Mouse (Mus musculus) gastrocnemius, postnatal 10 days (tissue): ENCODE results near the gene Slc22a13. TPM values are rescaled to one million over a fixed set of nuclear protein-coding genes. Genes with fewer than 3 reads are reported as not detected.
"Not testable (repeated sequence)": the region's sequence is repeated elsewhere in the genome, so short reads cannot be mapped to it uniquely, and the experiment has no call there.

ENCODE experiments used
- DNase-seq: peaks from one replicate; pipeline ENCODE4 v3.0.0; 2021; ENCODE audit warnings: mixed read lengths
- long read RNA-seq, 2 experiments: library from polyadenylated mRNA; stranded (forward); transcript quantifications; one replicate each; pipeline ENCODE4 v2.0.0; 2021
- total RNA-seq, 2 experiments: library from RNA; stranded (reverse); gene quantifications; 2 replicates each; pipeline ENCODE4 v1.2.3; 2021

Slc22a13 gene
- not detected for total RNA-seq
- long read RNA-seq, experiment 1 = 0 reads
- long read RNA-seq, experiment 2 = 0 reads

DNA sequence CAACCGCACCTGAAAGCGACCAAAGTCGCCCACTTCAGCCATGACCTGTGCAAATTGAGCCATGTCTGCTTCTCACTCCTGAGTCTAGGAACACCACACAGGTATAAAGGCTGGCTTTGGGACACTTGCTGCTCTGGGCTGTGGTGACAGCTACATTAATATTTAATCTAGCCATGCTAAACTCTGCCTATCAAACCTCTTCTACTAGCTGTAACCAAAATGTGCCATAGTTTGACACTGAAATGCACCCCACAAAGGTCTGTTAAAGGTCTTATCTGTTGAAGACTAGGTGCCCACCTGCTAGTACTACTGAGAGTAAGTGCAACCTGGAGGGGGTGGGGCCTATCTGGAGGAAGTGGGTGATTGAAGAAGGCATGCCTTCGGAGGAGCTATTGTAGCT lies at the start of gene Slc22a13:
Gene Slc22a13, minus strand, starts transcription at position 101 of the 400 bp plus-strand sequence.
- DNase-seq = no peak

DNA sequence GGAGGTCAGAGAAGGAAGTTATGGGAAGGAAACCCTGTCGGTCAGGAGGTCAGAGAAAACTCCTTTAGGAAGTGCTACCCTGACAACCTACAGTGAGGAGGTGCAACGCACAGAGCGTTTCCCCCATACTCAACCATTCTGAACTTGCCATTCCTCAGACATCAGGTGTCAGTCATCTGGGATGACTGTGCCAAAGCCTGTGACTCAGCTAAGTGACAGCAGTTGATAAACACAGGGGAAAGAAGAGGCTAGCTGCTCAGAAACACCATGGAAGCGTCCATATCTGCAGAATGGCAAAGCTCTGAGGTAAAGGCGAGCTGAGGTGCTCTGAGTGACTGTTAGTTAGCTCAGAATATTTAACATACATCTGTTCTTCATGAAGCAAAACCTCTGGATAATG lies 49.2 kb upstream of the Slc22a13 start:
- DNase-seq = no peak

DNA sequence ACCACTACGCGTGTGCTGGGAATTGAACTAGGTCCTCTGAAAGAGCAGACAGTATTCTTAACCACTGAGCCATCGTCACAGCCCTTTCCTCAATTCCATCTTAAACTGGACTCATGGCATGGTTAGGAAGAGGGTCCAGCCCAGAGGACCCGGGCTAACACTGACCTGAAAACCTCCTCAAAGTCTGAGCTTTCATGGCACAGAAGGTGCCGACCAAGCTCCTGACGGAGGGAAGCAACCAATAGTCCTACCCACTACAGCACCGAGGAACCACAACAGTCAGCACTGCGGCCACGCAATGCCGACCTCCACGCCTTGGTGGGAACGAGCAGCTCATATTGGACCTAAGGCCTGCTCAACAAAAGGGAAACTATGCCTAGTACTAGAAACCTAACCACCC lies 47.3 kb upstream of the Slc22a13 start:
- DNase-seq = no peak

DNA sequence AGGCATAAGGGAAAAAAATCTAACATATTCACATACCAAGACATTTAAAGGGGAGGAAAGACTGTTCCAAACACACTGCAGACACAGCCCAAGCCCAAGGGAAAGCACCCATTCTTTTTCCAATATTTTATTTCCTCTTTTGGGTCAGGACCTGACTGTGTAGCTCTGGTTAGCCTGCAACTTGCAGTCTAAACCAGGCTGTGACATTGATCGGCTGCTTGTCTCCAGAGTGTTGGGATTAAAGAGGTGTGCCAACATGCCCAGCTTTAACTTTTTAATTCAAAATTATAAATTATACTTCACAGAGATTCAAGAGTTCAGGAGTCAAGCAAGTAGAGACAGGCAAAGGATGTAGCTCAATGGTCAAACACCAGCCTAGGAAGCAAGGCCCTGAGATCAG lies 46.2 kb upstream of the Slc22a13 start:
- DNase-seq = no peak

DNA sequence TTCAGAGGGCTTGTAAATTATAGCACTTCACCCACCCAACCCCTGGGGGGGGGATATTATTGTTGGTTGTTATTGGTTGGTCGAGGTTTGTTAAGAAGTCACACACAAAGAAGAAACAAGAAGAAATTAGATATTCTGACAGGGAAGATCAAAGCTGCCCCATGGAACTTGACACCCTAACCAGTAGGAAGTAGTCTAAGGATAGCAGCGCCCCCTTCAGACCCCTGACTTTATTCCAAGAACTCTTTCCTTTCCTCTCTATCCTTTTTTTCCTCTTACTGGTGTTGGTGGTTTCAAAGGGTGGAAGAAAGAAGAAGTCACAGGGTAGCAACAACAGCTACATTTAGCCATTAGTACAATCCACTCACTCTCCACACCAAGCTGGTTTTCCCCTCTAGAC lies 45.3 kb upstream of the Slc22a13 start:
- no peak for DNase-seq

DNA sequence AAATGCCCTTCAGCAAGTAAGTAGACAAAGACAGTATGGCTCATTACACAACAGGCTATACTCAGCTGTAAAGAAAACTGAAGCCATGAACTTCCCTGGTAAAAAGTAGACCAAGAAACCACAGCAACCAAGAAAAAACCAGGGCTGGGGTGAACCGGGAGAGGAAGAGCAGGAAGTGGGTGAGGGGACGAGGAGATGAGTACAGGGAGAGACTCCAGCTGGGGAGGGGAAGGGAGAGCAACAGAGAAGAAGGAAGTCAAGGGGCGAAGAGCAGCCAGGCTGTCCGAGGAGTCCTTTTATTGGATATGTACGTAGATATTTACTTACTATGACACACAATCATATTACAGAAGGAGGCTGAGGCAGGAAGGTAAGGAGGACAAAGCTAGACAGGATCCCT lies 39.1 kb upstream of the Slc22a13 start:
- no peak for DNase-seq

DNA sequence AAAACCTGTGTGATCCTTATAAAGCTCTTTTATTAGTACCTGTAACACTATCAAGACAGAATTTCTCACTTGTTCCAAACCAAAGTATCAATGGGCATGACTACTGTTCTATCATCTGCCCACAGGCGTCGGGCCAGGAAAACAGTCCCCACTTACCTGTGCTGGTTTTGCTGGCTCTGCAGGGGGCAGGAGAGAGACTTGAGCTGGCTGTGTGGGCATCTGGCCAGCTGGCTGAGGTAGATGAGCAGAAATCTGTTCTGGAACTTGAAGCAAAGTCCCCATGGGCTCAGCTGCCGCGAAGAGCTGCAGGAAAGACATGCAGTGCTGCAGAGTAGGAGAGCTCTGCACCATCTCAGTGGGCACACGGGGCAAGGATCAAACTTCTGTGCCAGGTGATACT lies 37.9 kb upstream of the Slc22a13 start:
- DNase-seq = peak; percentile 41

DNA sequence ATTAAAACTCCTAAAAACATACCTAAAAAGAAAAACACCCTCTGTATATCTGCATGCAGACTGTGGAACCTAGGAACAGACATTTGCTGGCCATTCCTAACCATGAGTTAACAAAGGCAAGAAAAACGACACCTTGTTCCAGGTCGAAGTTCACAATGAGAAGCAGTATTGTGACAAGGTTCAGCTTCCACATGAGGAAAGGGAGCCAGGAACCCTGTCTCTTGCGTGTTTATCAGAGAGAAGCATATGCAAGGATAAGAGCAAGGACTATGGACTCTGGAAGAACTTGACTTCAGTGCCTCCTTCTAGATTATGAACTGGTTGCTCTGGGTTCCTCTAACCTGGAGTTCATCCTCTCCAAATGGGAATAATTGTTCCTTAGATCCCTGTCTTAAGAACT lies 35.1 kb upstream of the Slc22a13 start:
- no peak for DNase-seq

DNA sequence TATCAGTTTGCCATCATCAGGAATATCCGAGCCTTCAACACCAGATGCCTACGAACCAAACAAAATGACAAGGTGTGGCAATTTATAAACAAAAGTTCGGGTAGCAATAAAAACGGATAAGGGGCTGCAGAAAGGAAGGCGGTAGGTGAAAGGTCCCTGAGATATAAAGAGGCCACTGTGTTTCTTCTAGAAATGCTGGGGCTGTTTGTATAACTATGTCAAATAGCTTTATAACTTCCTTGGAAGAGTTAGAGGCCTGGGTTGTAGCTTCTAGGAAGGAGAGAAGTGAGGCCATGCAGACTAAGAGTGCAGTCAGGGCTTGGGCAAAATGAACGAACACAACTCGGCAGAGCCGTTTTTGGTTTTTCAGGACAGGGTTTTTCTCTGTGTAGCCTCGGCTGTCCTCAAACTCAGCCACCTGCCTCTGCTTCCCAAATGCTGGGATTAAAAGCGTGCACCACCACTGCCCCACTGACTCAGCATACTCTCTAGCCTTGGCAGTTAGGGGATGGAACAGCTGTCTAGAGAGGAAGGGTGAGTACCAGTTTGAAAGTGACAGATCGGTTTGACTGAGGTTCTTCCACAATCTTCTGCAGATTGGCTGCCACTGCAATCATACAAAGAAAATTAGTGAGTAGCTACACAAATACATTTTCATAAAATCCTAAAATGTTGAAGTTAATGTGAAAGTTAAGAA lies 32.4 kb upstream of the Slc22a13 start:
- no peak for DNase-seq

DNA sequence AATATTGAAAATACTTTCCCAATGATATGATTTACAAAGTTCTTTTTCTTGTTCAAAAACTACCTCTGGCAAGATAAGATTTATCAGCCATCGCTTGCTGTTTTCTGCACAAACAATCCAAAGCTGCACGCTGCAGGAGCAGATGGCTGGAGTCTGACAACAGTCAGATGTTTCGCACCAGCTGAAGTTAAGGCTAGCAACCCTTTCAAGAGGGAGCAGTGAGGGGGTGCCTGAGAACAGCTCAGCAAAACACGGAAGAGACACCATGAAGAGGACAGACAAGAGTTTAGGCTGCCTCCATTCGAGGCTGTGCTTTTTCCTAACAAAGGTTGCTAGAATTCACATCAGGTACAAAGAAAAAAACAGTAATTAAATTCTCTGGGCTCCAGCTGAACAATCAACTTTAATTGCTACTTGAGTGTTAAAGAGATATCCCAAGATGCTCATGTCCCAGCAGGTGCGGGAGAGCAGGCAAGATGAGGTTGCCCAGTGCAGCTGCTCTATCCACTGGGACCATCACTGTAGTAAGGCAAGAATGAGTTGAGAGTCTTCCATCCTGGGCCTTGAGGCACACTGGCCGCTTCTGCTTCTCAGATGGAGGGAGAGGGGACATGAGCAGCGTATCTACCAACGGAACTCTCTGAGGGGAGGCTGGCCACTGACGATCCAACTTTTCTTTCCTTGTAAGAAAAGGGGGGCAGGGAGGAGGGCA lies 31.5 kb upstream of the Slc22a13 start:
- DNase-seq = no peak

DNA sequence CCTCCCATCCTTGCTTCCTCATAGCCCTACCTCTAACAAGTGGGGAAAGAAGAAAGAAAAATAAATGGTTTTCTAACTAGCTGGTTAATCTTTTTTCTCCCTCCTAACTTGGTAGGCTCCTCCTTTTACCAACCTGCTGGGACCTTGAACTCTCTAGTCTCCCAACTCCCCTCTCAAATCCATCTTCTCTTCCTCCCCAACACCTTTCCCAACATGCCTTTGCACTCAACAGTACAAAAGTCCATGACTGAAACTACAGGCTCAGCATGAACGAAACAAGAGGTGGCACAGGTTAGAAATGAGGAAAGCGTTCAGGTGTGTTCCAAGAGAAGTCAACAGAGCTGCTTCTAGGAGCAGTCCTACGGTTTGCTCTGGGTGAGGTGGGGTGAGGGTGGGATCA lies 30.4 kb upstream of the Slc22a13 start:
- no peak for DNase-seq

DNA sequence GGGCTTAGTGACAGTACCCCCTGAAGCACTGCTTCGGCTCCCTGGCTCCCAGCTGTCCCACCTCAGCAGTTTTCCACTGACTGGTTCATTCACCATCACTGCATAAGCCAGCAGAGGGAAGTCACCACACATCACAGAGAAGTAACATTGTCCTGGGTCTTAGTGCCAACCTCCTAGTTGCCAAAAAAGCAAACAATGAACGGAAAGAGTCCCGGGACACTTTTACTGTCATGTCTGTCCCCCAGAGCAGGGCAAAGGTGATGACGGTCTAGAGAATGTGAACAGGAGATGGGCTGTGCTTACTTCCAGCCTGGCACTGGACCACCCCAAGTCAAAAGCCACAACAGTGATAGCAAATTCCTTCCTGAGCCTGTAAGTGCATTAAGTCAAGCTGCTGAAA lies 29.9 kb upstream of the Slc22a13 start:
- no peak for DNase-seq

DNA sequence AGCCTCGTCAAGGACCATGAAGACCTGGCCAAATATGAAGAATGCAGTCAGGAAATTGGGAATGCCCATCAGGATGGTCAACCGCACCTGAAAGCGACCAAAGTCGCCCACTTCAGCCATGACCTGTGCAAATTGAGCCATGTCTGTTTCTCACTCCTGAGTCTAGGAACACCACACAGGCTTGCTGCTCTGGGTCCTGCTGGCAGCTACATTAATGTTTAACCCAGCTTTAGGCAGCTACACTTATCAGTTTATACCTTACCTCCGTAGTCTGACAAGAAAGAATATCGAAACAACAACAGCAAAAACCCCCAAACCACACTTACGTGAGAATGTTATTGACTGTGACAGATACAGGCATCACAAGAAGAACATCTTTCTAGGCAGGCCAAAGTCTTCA lies 22.7 kb upstream of the Slc22a13 start:
- no peak for DNase-seq

DNA sequence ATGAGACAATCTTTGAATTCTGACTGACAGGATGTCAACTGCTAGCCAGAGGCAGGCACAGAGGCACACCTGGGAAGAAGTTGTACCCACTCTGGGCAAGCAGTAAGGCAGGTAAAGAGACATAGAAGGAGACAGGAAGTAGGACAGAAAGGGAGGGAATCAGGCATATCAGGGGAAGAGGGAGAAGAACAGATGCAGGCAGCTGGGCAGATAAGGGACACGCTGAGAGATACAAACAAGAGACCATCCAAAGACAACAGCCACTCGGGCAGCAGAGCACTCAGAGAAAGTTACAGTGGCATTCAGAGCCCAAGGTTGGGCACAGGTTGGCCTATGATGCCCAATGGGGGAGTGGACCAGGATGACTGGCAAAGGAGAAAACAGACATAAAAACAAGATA lies 21.9 kb upstream of the Slc22a13 start:
- no peak for DNase-seq

DNA sequence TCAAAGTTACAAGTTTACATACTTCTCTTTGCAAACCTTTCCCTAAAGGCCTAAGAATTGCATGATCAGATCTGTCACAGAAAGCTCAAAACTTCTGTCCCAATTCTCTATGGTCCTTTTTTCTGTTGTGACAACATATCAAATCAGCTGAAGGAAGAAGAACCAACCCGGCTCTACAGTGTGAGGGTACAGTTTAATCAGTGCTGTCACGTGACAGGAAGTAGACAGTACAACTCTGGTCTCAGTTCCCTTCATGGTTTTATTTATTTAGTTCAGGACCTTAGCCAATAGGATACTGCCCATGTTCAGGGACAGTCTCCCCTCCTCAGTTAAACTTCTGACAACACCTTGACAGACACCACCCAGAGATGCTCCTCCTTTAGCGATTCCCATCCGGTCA lies 11.4 kb upstream of the Slc22a13 start:
- DNase-seq = no peak

DNA sequence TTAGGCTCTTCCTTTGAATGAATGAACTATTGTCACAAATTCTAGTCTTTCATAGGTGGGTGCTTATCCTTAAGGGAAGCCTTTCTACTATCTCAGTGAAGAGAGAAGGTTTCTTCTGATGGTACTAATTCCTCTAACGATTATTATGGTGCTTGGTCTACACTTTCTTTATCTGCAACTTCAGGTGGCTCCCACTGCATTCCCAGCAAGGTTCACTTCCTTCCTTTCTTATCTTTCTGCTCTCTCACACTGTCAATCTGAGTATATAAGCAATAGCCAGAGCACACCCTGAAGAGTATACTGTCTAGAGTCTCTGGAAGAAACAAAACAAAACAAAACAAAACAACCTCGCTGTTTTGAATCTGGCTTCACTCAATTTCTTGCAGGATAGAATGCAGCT lies 10.8 kb upstream of the Slc22a13 start:
- no peak for DNase-seq

DNA sequence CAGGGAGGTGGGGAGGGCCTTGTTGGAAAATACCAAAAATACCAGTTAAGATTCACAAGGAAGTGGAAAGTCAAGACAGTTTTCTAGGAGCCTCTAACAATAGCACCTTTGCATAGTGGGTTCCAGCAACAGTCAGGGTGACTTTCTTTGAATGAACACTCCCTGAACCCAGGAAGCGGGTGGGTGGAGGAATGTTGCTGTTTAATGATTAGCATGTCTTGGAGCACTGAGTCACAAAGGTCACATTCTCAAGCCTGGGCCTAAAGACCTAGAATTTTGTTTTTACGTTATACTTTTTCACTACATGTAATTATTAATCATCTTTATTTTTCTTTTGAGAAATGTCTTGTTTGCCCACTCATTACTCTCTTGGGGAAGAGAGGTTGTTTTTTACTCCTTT lies 6.4 kb upstream of the Slc22a13 start:
- not testable (repeated sequence) for DNase-seq

DNA sequence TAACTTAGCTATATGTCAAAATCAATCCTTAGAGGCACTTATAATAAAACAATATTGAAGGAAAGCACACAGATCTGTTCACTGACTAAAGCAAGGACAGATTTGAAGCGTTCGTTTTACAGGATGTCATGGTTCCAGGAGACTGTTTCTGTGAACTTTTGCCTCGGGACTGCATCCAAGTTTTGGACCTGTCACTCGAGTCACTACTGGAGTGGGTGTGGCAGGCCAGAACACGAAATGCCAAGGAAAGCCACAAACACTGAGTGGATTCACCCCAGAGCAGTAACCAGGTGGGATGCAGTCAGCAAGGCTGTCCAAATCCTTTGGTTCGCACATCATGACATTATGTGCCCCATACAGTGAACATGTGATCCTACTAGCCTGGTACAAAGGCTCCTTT lies 5.7 kb upstream of the Slc22a13 start:
- DNase-seq = no peak

DNA sequence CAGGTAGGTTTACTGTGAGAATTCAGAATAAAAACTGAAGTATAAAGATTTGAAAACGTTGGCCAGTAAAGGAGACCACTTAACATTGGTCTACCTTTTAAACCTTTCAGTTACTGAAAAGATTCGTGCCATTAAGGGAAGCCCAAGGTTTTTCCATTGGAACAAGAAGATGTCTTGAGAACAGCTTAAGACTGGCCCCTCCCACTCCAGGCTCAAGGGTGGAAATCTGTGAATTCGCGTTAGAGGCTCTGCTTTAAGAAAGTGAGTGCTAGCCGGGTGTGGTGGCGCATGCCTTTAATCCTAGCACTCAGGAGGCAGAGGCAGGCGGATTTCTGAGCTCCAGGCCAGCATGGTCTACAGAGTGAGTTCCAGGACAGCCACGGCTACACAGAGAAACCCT lies 4.1 kb upstream of the Slc22a13 start:
- no peak for DNase-seq

DNA sequence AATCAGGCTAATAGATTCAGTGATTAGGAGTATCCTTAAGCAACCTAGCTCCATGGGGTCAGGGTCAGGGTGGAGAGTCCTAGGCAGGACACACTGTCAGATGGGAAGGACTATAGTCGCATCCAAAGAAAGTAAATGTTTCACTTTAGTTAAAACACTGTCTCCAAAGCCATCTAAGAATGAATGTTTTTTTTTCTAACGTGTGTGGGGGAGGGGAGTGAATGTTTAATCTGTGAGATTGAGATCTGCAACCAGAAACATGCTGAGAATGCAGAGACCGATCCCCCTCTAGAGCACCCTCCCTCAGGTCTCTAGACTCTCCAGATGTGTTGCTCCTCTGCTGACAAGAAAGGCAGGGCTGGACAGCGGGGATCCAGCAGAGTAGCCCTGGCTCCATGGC lies 1.8 kb downstream of the Slc22a13 start:
- DNase-seq = no peak

DNA sequence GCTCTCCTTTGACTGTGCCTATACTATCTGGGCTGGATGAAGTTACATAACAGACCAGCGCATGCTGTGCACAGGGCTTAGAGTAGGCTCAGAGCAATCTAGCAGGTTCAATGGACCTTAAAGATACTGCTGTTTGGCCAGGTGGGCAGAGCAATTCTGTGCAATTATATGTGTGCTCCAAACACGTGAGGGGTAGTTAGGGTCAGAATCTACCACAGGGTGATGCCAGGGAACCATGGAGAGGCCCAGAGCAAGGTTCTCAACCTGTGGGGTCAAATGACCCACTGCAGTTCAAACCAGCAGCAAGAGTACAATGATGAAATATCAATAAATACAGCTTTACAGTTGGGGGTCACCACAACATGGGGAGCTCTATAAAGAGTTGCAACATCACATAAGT lies 2.2 kb downstream of the Slc22a13 start:
- no peak for DNase-seq

DNA sequence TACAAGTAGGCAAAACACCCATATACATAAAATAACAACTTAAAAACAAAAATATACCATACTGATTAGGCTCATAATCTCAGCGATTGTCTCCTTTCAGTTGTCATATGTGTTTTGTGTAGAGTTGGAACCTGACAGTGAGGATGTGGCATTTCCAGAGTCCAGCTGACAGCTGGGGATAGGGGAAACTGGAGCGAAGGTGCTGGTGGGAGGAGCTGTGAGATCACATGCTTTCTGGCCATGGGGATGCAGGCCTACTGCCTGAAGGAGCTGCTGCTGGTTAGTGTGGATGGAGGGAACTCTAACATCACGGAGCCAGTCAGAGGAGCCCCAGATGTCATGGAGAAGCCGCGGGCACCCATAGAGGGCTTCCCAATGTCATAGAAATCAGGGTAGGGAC lies 3.1 kb downstream of the Slc22a13 start:
- no peak for DNase-seq

DNA sequence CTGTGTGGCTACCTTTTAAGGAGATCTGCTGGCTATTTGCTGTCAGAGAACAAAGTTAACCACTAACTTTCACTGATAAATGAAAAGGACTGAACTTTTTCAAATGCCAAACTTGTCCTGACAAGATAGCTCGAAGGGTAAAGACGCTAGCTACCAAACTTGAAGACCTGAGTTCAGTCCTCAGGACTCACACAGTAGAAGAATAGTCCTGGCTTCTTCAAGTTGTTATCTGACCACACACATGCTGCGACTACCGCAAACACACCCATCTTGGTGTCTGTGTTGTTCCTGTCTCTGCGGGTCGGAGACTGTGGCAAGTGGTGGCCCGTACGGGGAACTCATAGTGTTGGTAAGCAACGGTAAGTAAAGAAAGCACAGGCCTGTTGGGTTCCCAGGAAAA lies 5.3 kb downstream of the Slc22a13 start:
- DNase-seq = no peak

DNA sequence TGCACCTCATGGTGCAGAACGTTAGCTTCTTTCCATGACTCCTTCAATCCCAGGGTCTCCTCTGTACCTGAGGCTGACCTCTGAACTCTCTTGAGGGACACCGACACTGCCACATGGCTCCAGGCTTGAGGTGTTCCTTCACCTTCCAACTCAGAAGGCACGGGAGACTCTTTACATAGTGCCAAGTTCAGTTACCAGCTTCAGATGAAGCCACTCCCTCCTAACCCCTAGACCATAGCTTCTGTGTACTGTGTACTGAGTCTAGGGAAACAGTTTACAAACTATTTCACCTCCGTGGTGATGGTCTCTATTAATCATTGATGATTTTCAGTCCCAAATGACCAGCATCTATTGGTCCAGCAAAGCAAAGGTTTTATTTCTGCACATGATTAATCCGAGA lies 7.2 kb downstream of the Slc22a13 start:
- no peak for DNase-seq
